In the genomic region with DNA sequence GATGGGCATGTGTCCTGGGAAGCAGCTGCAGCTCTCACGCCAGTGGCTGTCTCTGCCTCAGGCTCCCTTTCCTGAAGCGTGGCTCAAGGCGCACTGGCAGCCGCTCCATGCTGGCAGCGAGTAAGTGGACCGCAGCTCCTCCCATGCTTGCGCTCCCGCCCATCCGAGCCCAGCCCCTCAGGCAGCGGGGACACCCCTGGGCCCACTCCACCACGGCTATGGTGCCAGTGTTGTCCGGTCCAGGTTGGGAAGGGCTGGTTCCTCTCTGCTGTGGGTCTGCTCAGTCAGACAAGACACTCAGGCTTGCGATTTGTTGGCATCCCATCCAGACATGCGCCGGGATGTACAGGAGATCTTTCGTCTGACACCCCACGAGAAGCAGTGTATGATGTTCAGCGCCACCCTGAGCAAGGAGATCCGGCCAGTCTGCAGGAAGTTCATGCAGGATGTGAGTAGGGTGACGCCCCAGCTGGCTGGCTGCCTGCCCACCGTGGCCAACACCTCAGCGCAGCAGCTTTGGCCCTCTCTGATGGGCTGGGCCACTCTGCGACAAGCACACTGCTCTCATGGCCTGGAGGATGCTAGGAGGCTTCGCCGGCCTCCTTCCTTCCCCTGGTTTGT, we compare ENCODE assay signal across 8 mouse cellular contexts. TPM values are rescaled to one million over a fixed set of nuclear protein-coding genes. Genes with fewer than 3 reads are reported as not detected.
DNase-seq lines count a peak whose midpoint lies in the region; ATAC-seq and TF ChIP-seq lines count a peak whose summit lies in the region.
"Had no signal": no experiment of that assay in that cellular context is flagged by ENCODE, and none has a peak within 500 bp of the region (broad histone marks: within the 10 kb centered on the region; RNA-seq: fewer than 3 reads in every experiment).

No protein-coding gene starts in this region.

- H3K27me3 ChIP-seq in lung, postnatal 0 days (replicated peaks; ENCODE audit: insufficient read depth, low read length): no peaks in the 10 kb centered on the region
- H3K27me3 ChIP-seq in hindbrain, embryonic 16.5 days (replicated peaks; ENCODE audit: control insufficient read depth, insufficient read depth, low read length): no peaks in the 10 kb centered on the region

- H3K4me1 ChIP-seq in lung, postnatal 0 days (ENCODE audit: insufficient read depth, low read depth, low read length): no peaks in the 10 kb centered on the region
- H3K4me1 ChIP-seq in hindbrain, embryonic 16.5 days (ENCODE audit: control insufficient read depth, insufficient read depth, low read depth, low read length): peaks cover 9% of the 10 kb centered on the region

- no peak overlapping the region for H3K9ac ChIP-seq in lung, postnatal 0 days (replicated peaks; ENCODE audit: low read depth)
- H3K9ac ChIP-seq in hindbrain, embryonic 16.5 days (ENCODE audit: low read depth, low read length): no peak overlapping the region

- peak; percentile 83 for ATAC-seq in lung, postnatal 0 days
- no peak for ATAC-seq in hindbrain, embryonic 16.5 days

- intact Hi-C loops in heart, postnatal 14 days (cut with DNase I): loop anchor here (10.0 kb wide), 1 partner anchor 57 kb away; the partner anchor contains the start of gene Ptger1

- no peaks in the 10 kb centered on the region for H3K9me3 ChIP-seq in lung, postnatal 0 days (ENCODE audit: low read length)
- no peaks in the 10 kb centered on the region for H3K9me3 ChIP-seq in hindbrain, embryonic 16.5 days (ENCODE audit: control insufficient read depth, low read length)

- H3K4me2 ChIP-seq in lung, postnatal 0 days (replicated peaks; ENCODE audit: low read depth, low read length): no peak overlapping the region
- H3K4me2 ChIP-seq in hindbrain, embryonic 16.5 days (ENCODE audit: low read length): no peak overlapping the region

- H3K27ac ChIP-seq in lung, postnatal 0 days (ENCODE audit: low read length): 0 out of 2 replicates have a peak overlapping the region, but pooled peaks have one; percentile 26
- no peak overlapping the region for H3K27ac ChIP-seq in hindbrain, embryonic 16.5 days (ENCODE audit: low read depth, low read length)
- H3K27ac ChIP-seq: macrophage had no signal

- H3K4me3 ChIP-seq in lung, postnatal 0 days (ENCODE audit: low read depth, low read length): no peak overlapping the region
- no peak overlapping the region for H3K4me3 ChIP-seq in hindbrain, embryonic 16.5 days (ENCODE audit: low read length)

- TF ChIP-seq EP300 in lung, postnatal 0 days (IDR thresholded peaks at IDR 0.05): peak; percentile 28; the same call in 1 of the 2 replicates

- no peak for TF ChIP-seq CTCF in lung, postnatal 0 days (IDR thresholded peaks at IDR 0.05)

- WGBS in lung, postnatal 0 days: 67% methylated on average over 25 of the region's 25 CpGs
- 90% methylated on average over 24 of the region's 25 CpGs for WGBS in hindbrain, embryonic 16.5 days

- peaks cover 60% of the 10 kb centered on the region for H3K36me3 ChIP-seq in lung, postnatal 0 days (ENCODE audit: insufficient read depth, low read length)
- peaks cover 41% of the 10 kb centered on the region for H3K36me3 ChIP-seq in hindbrain, embryonic 16.5 days (ENCODE audit: control insufficient read depth, insufficient read depth, low read length)

- DNase-seq in CD4-positive helper T cell, adult 2 months (ENCODE audit: low read depth, low spot score): peak; percentile 29
- DNase-seq in adrenal gland, postnatal 10 days: peak; percentile 61
- peak; percentile 76 to 84 for DNase-seq in heart, postnatal 14 days
- peak; percentile 74 for DNase-seq in lung, postnatal 0 days (ENCODE audit: low spot score)
- DNase-seq in cerebellum, adult 9-10 months: no peak
- DNase-seq in frontal cortex, postnatal 25 days (ENCODE audit: low spot score in 2 of 2): no peak

RNA-seq across cellular contexts. Expression of gene Ddx39, which starts 6.5 kb away (rescaled TPM):
- total RNA-seq in adrenal gland, postnatal 10 days (2021): 10 to 100 TPM; 29.4 to 33.7 TPM
- total RNA-seq in heart, postnatal 14 days (2021): 10 to 100 TPM; 24.1 to 26.0 TPM
- polyA plus RNA-seq in lung, postnatal 0 days (2015; fragmentation: Nextera tagmentation; extraction: Ambion mirVana): 51.0 and 53.9 TPM in 2 replicates
- 92.6 and 97.9 TPM in 2 replicates for polyA plus RNA-seq in hindbrain, embryonic 16.5 days (2015; fragmentation: Nextera tagmentation; extraction: Ambion mirVana)

RNA-seq across cellular contexts. Expression of gene Adgre5, which starts 19.6 kb away (rescaled TPM):
- total RNA-seq in adrenal gland, postnatal 10 days (2021): 10 to 100 TPM; 53.8 to 63.0 TPM
- 10 to 100 TPM; 56.7 to 59.2 TPM for total RNA-seq in heart, postnatal 14 days (2021)
- polyA plus RNA-seq in lung, postnatal 0 days (2015; fragmentation: Nextera tagmentation; extraction: Ambion mirVana): 145 and 146 TPM in 2 replicates
- 9.9 and 14.6 TPM in 2 replicates for polyA plus RNA-seq in hindbrain, embryonic 16.5 days (2015; fragmentation: Nextera tagmentation; extraction: Ambion mirVana)

RNA-seq across cellular contexts. Expression of gene Pkn1, which starts 22.5 kb away (rescaled TPM):
- total RNA-seq in adrenal gland, postnatal 10 days (2021): 100 to 1,000 TPM; 130 to 163 TPM
- 10 to 100 TPM; 60.5 to 61.1 TPM for total RNA-seq in heart, postnatal 14 days (2021)
- 32.2 and 34.4 TPM in 2 replicates for polyA plus RNA-seq in lung, postnatal 0 days (2015; fragmentation: Nextera tagmentation; extraction: Ambion mirVana)
- 21.2 and 24.6 TPM in 2 replicates for polyA plus RNA-seq in hindbrain, embryonic 16.5 days (2015; fragmentation: Nextera tagmentation; extraction: Ambion mirVana)

RNA-seq across cellular contexts. Expression of gene Ptger1, which starts 55.0 kb away (rescaled TPM):
- total RNA-seq in adrenal gland, postnatal 10 days (2021): 1 to 10 TPM in 1 of 2 experiments, under 1 TPM in 1; 0.75 to 1.4 TPM
- under 1 TPM; 0.44 to 0.53 TPM for total RNA-seq in heart, postnatal 14 days (2021)
- 1.3 and 1.4 TPM in 2 replicates for polyA plus RNA-seq in lung, postnatal 0 days (2015; fragmentation: Nextera tagmentation; extraction: Ambion mirVana)
- 0.61 and 0.87 TPM in 2 replicates for polyA plus RNA-seq in hindbrain, embryonic 16.5 days (2015; fragmentation: Nextera tagmentation; extraction: Ambion mirVana)

Comparison
In these comparisons a context has a peak if more than half of its experiments do, and no peak if none do; other contexts are left out.
1. DNase-seq: peak in CD4-positive helper T cell, adult 2 months (single experiment), adrenal gland, postnatal 10 days (single experiment), heart, postnatal 14 days (2 of 2) and lung, postnatal 0 days (single experiment); none in cerebellum, adult 9-10 months (single experiment) and frontal cortex, postnatal 25 days (0 of 2).